Mouse (Mus musculus) spleen, postnatal 10 days (tissue): Measurements from ENCODE around the gene Olfr722.
"Not testable (repeated sequence)": the region's sequence is repeated elsewhere in the genome, so short reads cannot be mapped to it uniquely, and the experiment has no call there.

Experiments
- DNase-seq, 2 experiments: peaks; one replicate each; pipeline ENCODE4 v3.0.0; 2021 to 2022; ENCODE audit warnings: low spot score in 2 of 2

The Olfr722 gene

GRCm38 (mm10) chr14:49901899-49902298 is at the start of gene Olfr722:
Gene Olfr722, minus strand, starts transcription at chr14:49901999.
- no peak for DNase-seq

GRCm38 (mm10) chr14:49931687-49932086 is 29.9 kb upstream of the Olfr722 start, which contains the start of gene Olfr723:
Gene Olfr723, minus strand, starts transcription at chr14:49931787.
- DNase-seq: not testable (repeated sequence)

GRCm38 (mm10) chr14:49860387-49860786 is 41.4 kb downstream of the Olfr722 start:
- DNase-seq: no peak
